Mouse (Mus musculus) intestine, embryonic 14.5 days (tissue): ENCODE results near the gene Mgmt. TPM values are rescaled to one million over a fixed set of nuclear protein-coding genes. Genes with fewer than 3 reads are reported as not detected.

Experiments used
- ATAC-seq: fragments of 200-750 bp; cut with Nextera tagmentation; replicated peaks from 2 replicates; pipeline ENCODE4 v1.8.0; 2017; ENCODE audit warnings: low read depth, moderate number of reproducible peaks, moderate TSS enrichment, moderate library complexity; ENCODE audit not compliant: low FRiP score, low TSS enrichment
- DNase-seq: peaks from one replicate; pipeline ENCODE4 v3.0.0-alpha.2; 2018; ENCODE audit warnings: low spot score
- H3K27ac ChIP-seq: fragments of 300-500 bp; sonication (generic); 2 replicates; pipeline ENCODE4 v1.5.1; 2014; ENCODE audit warnings: low read depth, mild to moderate bottlenecking, control low read depth
- H3K27me3 ChIP-seq: fragments of 300-500 bp; sonication (generic); replicated peaks from 2 replicates; pipeline ENCODE4 v1.6.1; 2014; ENCODE audit warnings: low read length, control low read depth; ENCODE audit not compliant: control insufficient read depth, insufficient read depth
- H3K36me3 ChIP-seq: fragments of 300-500 bp; sonication (generic); 2 replicates; pipeline ENCODE4 v1.6.1; 2014; ENCODE audit warnings: low read length, control low read depth; ENCODE audit not compliant: control insufficient read depth, insufficient read depth
- H3K4me1 ChIP-seq: fragments of 300-500 bp; sonication (generic); replicated peaks from 2 replicates; pipeline ENCODE4 v1.6.1; 2014; ENCODE audit warnings: low read length, control low read depth, mixed read lengths; ENCODE audit not compliant: control insufficient read depth, insufficient read depth
- H3K4me2 ChIP-seq: fragments of 300-500 bp; sonication (generic); 2 replicates; pipeline ENCODE4 v1.6.1; 2014; ENCODE audit warnings: low read length
- H3K4me3 ChIP-seq: fragments of 300-500 bp; sonication (generic); 2 replicates; pipeline ENCODE4 v1.5.1; 2014; ENCODE audit warnings: low read depth, low read length, control low read depth, mixed read lengths
- H3K9ac ChIP-seq: fragments of 300-500 bp; sonication (generic); 2 replicates; pipeline ENCODE4 v1.6.1; 2014; ENCODE audit warnings: mild to moderate bottlenecking, low read length
- H3K9me3 ChIP-seq: fragments of 300-500 bp; sonication (generic); 2 replicates; pipeline ENCODE4 v1.6.1; 2016; ENCODE audit warnings: low read length, control low read depth; ENCODE audit not compliant: control insufficient read depth
- WGBS: fragments of 180-500 bp; shearing (Covaris S2); extraction: QIAGEN DNeasy Blood & Tissue Kit; methylation state at CpG from one replicate; pipeline ENCODE4 v1.1.7; 2014; 5-methylcytosine and 5-hydroxymethylcytosine counted together
- polyA plus RNA-seq: library from polyadenylated mRNA; unstranded; fragments of >200 nt; fragmentation: Nextera tagmentation; extraction: Ambion mirVana; gene quantifications from 2 replicates; pipeline ENCODE4 v1.2.1, GENCODE M21; 2014

Gene Mgmt
- polyA plus RNA-seq, 1 experiment from 2014 or later, result 7.2 TPM

DNA sequence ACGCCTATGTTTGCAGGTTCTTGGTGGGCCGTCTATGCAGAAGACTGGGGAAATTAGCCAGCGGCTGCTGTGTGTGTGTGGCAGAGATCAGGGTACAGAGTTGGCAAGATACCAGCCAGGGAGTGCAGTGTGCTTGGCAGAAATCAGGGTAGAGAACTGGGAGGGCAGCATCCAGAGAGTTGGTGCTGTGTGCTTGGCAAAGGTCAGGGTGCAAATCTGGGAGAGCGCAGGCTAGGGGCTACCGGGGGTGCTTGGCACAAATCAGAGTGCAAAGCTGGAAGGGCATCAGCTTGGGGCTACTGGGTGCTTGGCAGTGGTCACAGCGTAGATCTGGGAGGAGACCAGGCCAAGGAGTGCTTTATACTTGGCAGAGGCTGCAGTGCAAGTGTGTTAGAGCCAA, 175.4 kb downstream of the Mgmt start:
- no peaks in the 10 kb centered on the region for H3K36me3 ChIP-seq
- H3K27ac ChIP-seq, result no peak overlapping the region
- DNase-seq (no peak), ATAC-seq (no peak; the same call in 1 of the 2 replicates)
- 89% methylated on average over 6 of the region's 6 CpGs for WGBS
- no peak overlapping the region for H3K4me3 ChIP-seq
- H3K27me3 ChIP-seq, result no peaks in the 10 kb centered on the region
- H3K4me2 ChIP-seq, result no peak overlapping the region
- H3K9me3 ChIP-seq, result no peaks in the 10 kb centered on the region
- H3K4me1 ChIP-seq, result peaks cover 3% of the 10 kb centered on the region
- H3K9ac ChIP-seq, result no peak overlapping the region

DNA sequence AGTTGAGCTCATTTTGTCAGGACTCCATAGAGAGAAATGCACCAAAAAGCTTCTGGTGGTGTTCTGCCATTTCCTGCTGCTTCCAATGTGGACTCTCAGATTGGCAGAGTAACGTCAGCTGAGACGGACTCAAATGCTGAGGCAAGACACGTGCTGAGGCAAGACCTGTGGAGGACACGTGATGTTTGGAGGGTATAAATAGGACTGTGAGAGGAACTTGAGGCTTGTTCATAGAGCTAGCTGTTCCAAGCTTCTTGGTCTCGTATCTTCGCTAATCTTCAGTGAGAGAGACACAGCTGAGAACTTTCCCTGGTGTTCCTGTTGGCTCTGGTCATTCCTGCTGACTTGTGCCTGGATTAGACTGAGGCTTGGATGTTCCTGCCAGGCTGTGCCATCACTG, 176.9 kb downstream of the Mgmt start:
- H3K9me3 ChIP-seq, result no peaks in the 10 kb centered on the region
- H3K4me2 ChIP-seq, result no peak overlapping the region
- H3K27ac ChIP-seq, result no peak overlapping the region
- ATAC-seq, result no peak
- no peak overlapping the region for H3K4me3 ChIP-seq
- peaks cover 3% of the 10 kb centered on the region for H3K4me1 ChIP-seq
- no peaks in the 10 kb centered on the region for H3K27me3 ChIP-seq
- WGBS, result 91% methylated on average over 6 of the region's 6 CpGs
- H3K9ac ChIP-seq, result no peak overlapping the region
- no peaks in the 10 kb centered on the region for H3K36me3 ChIP-seq
- DNase-seq, result no peak

GRCm38 (mm10) chr7:137073878-137074277, 179.5 kb downstream of the Mgmt start:
- no peak for DNase-seq
- WGBS, result 65% methylated on average over 5 of the region's 5 CpGs
- no peak overlapping the region for H3K9ac ChIP-seq
- peak overlapping the region; percentile 33; the same call in 1 of the 2 replicates for H3K27ac ChIP-seq
- no peaks in the 10 kb centered on the region for H3K36me3 ChIP-seq
- H3K9me3 ChIP-seq, result no peaks in the 10 kb centered on the region
- no peak overlapping the region for H3K4me2 ChIP-seq
- no peak overlapping the region for H3K4me3 ChIP-seq
- no peak; the same call in 1 of the 2 replicates for ATAC-seq
- peaks cover 3% of the 10 kb centered on the region for H3K4me1 ChIP-seq
- no peaks in the 10 kb centered on the region for H3K27me3 ChIP-seq

DNA sequence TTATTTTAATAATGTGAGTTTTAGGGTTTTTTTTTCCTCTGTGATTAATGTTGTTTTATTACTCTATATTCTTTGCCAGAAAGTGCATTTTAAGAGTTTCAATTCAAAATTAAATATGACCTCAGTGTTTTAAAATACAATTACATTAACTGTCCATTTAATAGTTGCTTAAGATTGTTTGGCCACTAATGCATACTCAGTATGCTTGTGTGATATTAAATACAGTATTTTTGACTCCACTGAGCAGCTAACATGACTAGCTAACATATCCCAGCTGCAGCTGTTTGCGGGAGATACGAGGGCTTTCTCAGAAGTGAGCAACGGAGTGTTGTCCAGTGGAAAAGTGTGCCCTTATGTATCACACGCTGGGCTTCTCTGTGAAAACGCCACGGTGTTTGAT, 179.9 kb downstream of the Mgmt start:
- WGBS, result 61% methylated on average over 6 of the region's 6 CpGs
- no peak overlapping the region for H3K4me2 ChIP-seq
- no peaks in the 10 kb centered on the region for H3K9me3 ChIP-seq
- ATAC-seq (no peak), DNase-seq (no peak)
- no peak overlapping the region for H3K27ac ChIP-seq
- no peak overlapping the region for H3K9ac ChIP-seq
- no peaks in the 10 kb centered on the region for H3K36me3 ChIP-seq
- H3K27me3 ChIP-seq, result no peaks in the 10 kb centered on the region
- H3K4me3 ChIP-seq, result no peak overlapping the region
- peaks cover 3% of the 10 kb centered on the region for H3K4me1 ChIP-seq

GRCm38 (mm10) chr7:137075301-137075700, 180.9 kb downstream of the Mgmt start:
- no peak for DNase-seq
- Histone ChIP-seq H3K9ac (no peak overlapping the region), H3K27me3 (no peaks in the 10 kb centered on the region), H3K9me3 (no peaks in the 10 kb centered on the region), H3K27ac (no peak overlapping the region), H3K4me1 (peaks cover 3% of the 10 kb centered on the region), H3K4me3 (no peak overlapping the region), H3K36me3 (no peaks in the 10 kb centered on the region), H3K4me2 (no peak overlapping the region)
- ATAC-seq, result no peak
- WGBS, result 97% methylated on average over 1 of the region's 1 CpGs

- Histone ChIP-seq H3K9me3 (no peaks in the 10 kb centered on the region), H3K4me1 (no peaks in the 10 kb centered on the region), H3K4me3 (no peak overlapping the region), H3K9ac (no peak overlapping the region), H3K4me2 (no peak overlapping the region), H3K27me3 (no peaks in the 10 kb centered on the region), H3K27ac (no peak overlapping the region), H3K36me3 (no peaks in the 10 kb centered on the region)
- no peak for DNase-seq
- WGBS, result 89% methylated on average over 4 of the region's 4 CpGs
- no peak for ATAC-seq
Measured at GRCm38 (mm10) chr7:137080171-137080570, 185.8 kb downstream of the Mgmt start.

DNA sequence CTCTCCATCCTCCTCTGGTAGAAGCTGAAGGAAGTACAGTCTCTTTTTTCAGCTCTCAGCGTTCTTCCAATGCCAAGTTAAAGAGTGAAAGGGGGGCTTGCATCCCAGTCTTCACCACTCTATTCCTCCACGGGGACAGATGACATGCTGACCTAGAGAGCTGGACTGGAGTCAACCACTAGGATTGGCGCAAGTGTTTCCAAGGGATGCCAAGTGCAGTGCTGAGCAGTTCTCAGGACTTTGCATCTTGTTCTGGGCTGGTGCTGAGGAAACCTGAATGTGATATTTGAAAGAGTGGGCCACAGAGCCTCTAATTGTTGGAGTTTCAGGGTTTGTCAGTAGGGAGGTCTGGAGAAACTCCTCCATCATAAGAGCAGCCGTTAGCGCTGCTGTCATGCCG, 187.8 kb downstream of the Mgmt start:
- Histone ChIP-seq H3K4me1 (peaks cover 18% of the 10 kb centered on the region), H3K9me3 (no peaks in the 10 kb centered on the region), H3K27ac (no peak overlapping the region), H3K27me3 (no peaks in the 10 kb centered on the region), H3K4me2 (no peak overlapping the region), H3K36me3 (no peaks in the 10 kb centered on the region), H3K9ac (no peak overlapping the region), H3K4me3 (no peak overlapping the region)
- ATAC-seq (no peak), DNase-seq (no peak)
- WGBS, result 80% methylated on average over 6 of the region's 6 CpGs

GRCm38 (mm10) chr7:137084651-137085050, 190.2 kb downstream of the Mgmt start:
- no peak overlapping the region for H3K27ac ChIP-seq
- H3K27me3 ChIP-seq, result no peaks in the 10 kb centered on the region
- no peaks in the 10 kb centered on the region for H3K36me3 ChIP-seq
- ATAC-seq, result no peak
- no peak for DNase-seq
- peaks cover 19% of the 10 kb centered on the region for H3K4me1 ChIP-seq
- no peaks in the 10 kb centered on the region for H3K9me3 ChIP-seq
- no peak overlapping the region for H3K9ac ChIP-seq
- 90% methylated on average over 7 of the region's 7 CpGs for WGBS
- H3K4me3 ChIP-seq, result no peak overlapping the region
- no peak overlapping the region for H3K4me2 ChIP-seq

DNA sequence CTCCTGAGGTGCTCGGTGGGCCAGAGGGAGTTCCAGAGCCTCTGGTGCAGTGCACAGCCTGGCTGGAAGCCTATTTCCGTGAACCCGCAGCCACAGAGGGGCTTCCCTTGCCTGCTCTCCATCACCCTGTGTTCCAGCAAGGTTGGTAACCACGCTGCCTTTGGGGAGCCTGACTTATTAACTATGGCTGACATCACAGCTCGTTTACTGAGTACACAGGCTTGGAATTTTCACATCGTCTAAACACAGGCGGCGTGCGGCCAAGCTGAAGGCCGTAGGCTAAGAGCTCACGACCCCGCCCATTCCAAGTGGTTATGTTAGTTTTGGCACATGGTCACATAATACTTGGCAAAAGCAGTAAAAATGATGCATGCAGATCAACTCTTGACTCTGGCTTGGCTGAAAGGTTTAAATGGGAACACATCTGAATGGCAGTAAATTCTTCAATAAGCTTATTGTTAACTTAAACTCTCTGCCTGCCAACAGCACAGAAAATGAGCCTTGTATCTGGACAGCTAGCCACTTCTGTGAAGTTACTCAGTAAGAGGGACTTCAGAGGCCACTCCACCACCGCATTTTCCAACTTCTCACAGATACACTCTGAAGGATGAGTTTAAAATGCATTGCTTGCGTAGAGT, 191.7 kb downstream of the Mgmt start:
- Histone ChIP-seq H3K4me1 (peaks cover 19% of the 10 kb centered on the region), H3K9me3 (no peaks in the 10 kb centered on the region), H3K36me3 (no peaks in the 10 kb centered on the region), H3K4me2 (no peak overlapping the region), H3K4me3 (no peak overlapping the region), H3K9ac (no peak overlapping the region), H3K27ac (peak overlapping the region; percentile 43; the same call in 1 of the 2 replicates), H3K27me3 (no peaks in the 10 kb centered on the region)
- no peak for ATAC-seq
- 19% methylated on average over 14 of the region's 14 CpGs for WGBS
- DNase-seq, result peak; percentile 65
